Mouse (Mus musculus): ENCODE data around the gene Epb41l5.

DNA sequence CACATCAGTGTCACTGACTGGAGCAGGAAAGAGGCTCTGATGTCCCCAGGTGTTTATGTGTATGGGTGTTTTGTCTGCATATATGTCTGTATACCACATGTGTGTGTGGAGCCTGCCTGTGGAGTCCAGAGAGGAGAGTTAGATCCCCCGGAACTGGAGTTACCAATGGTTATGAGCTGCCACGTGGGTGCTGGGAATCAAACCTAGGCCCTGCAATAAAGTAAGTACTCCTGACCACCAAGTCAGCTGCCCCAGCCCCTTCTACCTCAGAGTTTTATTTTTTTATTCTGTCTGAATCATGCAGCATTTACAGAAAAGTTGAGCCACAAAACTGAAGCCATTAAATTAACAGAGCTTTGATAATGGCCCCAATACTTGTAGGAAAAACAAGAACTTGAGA lies 98.7 kb downstream of the Epb41l5 start:
- TF ChIP-seq GATA1 (IDR thresholded peaks at IDR 0.05; ENCODE audit: borderline replicate concordance, low read length) (no peak), FLI1 (IDR thresholded peaks at IDR 0.05; ENCODE audit: low read length) (no peak)

Data from megakaryocyte, embryonic 14.5 days (primary cell).